Mouse (Mus musculus): ENCODE data around the gene Tmem200b.

GRCm38 (mm10) chr4:131914891-131915469 is 6.6 kb upstream of the Tmem200b start:
- TF ChIP-seq CTCF (IDR thresholded peaks at IDR 0.05; ENCODE audit: low read depth, low read length) (no peak), POLR2A (IDR thresholded peaks at IDR 0.05; ENCODE audit: borderline replicate concordance, low read depth, low read length) (no peak)

Data from bone marrow macrophage, adult 2 months (primary cell).